Mouse (Mus musculus) stomach, embryonic 15.5 days (tissue): ENCODE results near the gene Trim14. TPM values are rescaled to one million over a fixed set of nuclear protein-coding genes. Genes with fewer than 3 reads are reported as not detected.

Experiments
- ATAC-seq: fragments of 200-750 bp; cut with Nextera tagmentation; 2 replicates; pipeline ENCODE4 v1.8.0; 2017; ENCODE audit warnings: low read depth, moderate number of reproducible peaks, moderate TSS enrichment; ENCODE audit not compliant: insufficient read depth, low FRiP score
- H3K27ac ChIP-seq: fragments of 300-500 bp; sonication (generic); 2 replicates; pipeline ENCODE4 v1.5.1; 2015; ENCODE audit warnings: mild to moderate bottlenecking, inconsistent platforms
- H3K27me3 ChIP-seq: fragments of 300-500 bp; sonication (generic); replicated peaks from 2 replicates; pipeline ENCODE4 v1.6.1; 2015; ENCODE audit warnings: inconsistent platforms
- H3K36me3 ChIP-seq: fragments of 300-500 bp; sonication (generic); 2 replicates; pipeline ENCODE4 v1.6.1; 2015; ENCODE audit warnings: inconsistent platforms
- H3K4me1 ChIP-seq: fragments of 300-500 bp; sonication (generic); 2 replicates; pipeline ENCODE4 v1.6.1; 2015; ENCODE audit warnings: inconsistent platforms
- H3K4me2 ChIP-seq: fragments of 300-500 bp; sonication (generic); 2 replicates; pipeline ENCODE4 v1.6.1; 2015; ENCODE audit warnings: mild to moderate bottlenecking, inconsistent platforms
- H3K4me3 ChIP-seq: fragments of 300-500 bp; sonication (generic); replicated peaks from 2 replicates; pipeline ENCODE4 v1.5.1; 2015; ENCODE audit warnings: inconsistent platforms
- H3K9ac ChIP-seq: fragments of 300-500 bp; sonication (generic); 2 replicates; pipeline ENCODE4 v1.6.1; 2015; ENCODE audit warnings: inconsistent platforms
- H3K9me3 ChIP-seq: fragments of 300-500 bp; sonication (generic); 2 replicates; pipeline ENCODE4 v1.6.1; 2016; ENCODE audit warnings: inconsistent platforms
- WGBS: fragments of 180-500 bp; shearing (Covaris S2); methylation state at CpG from one replicate; pipeline ENCODE4 v1.1.7; 2015; 5-methylcytosine and 5-hydroxymethylcytosine counted together
- polyA plus RNA-seq: library from polyadenylated mRNA; unstranded; fragments of >200 nt; fragmentation: Nextera tagmentation; extraction: Ambion mirVana; gene quantifications from 2 replicates; pipeline ENCODE4 v1.2.1, GENCODE M21; 2015

The Trim14 gene
- polyA plus RNA-seq, 1 experiment from 2014 or later: 5.3 TPM

- no peaks in the 10 kb centered on the region for H3K4me1 ChIP-seq
- ATAC-seq: no peak
- no peak overlapping the region for H3K9ac ChIP-seq
- no peak overlapping the region for H3K4me3 ChIP-seq
- no peaks in the 10 kb centered on the region for H3K27me3 ChIP-seq
- H3K9me3 ChIP-seq: no peaks in the 10 kb centered on the region
- H3K27ac ChIP-seq: no peak overlapping the region
- H3K4me2 ChIP-seq: no peak overlapping the region
- WGBS: 40% methylated on average over 9 of the region's 9 CpGs
- H3K36me3 ChIP-seq: no peaks in the 10 kb centered on the region
These were observed 90.5 kb downstream of the Trim14 start for GRCm38 (mm10) chr4:46445237-46445945.

Other genes starting within 250 kb of the Trim14 start
- 0.54 and 0.71 TPM in 2 replicates for gene Foxe1, start 192.5 kb downstream of the Trim14 start, polyA plus RNA-seq
- 10.0 and 10.3 TPM in 2 replicates for gene Trmo, start 146.7 kb downstream of the Trim14 start, polyA plus RNA-seq
- 13.2 and 31.5 TPM in 2 replicates for gene Hemgn, start 122.6 kb downstream of the Trim14 start, polyA plus RNA-seq
- 259 and 284 TPM in 2 replicates for gene Anp32b, start 85.2 kb downstream of the Trim14 start, polyA plus RNA-seq
- 88.6 and 96.7 TPM in 2 replicates for gene Nans, start 46.9 kb downstream of the Trim14 start, polyA plus RNA-seq
- 20.4 and 29.1 TPM in 2 replicates for gene Coro2a, start 66.1 kb upstream of the Trim14 start, polyA plus RNA-seq
- 2.9 and 3.4 TPM in 2 replicates for gene Tbc1d2, start 114.1 kb upstream of the Trim14 start, polyA plus RNA-seq